Mouse (Mus musculus) CH12.LX (cell line): ENCODE measurements at regions not wholly inside any gene's neighbourhood (a gene's known extent, or its start where the extent isn't known, plus 50 kb on each side); places are given as distances from the start of the nearest gene placed in this dataset.

Experiments used
- DNase-seq: peaks from one replicate; pipeline ENCODE4 v3.0.0-alpha.2; 2013; ENCODE audit errors: extremely low read depth
- H3K27ac ChIP-seq: 2 replicates; pipeline ENCODE4 v1.5.1; 2012; ENCODE audit warnings: low read depth, mild to moderate bottlenecking, control low read depth, moderate library complexity; ENCODE audit not compliant: insufficient read depth
- H3K27me3 ChIP-seq: replicated peaks from 2 replicates; pipeline ENCODE3; 2012; ENCODE audit warnings: inconsistent platforms
- H3K36me3 ChIP-seq, 2 experiments: replicated peaks in 1 of 2; 2 replicates each; pipeline versions ENCODE3 to v1.6.1; 2012; ENCODE audit warnings: inconsistent platforms in 1 of 2, low read length in 1 of 2, mild to moderate bottlenecking in 1 of 2, mixed read lengths in 1 of 2, moderate library complexity in 1 of 2; ENCODE audit not compliant: control insufficient read depth in 1 of 2, insufficient read depth in 1 of 2
- H3K4me1 ChIP-seq, 2 experiments: 2 replicates each; pipeline ENCODE4 v1.6.1; 2012; ENCODE audit warnings: inconsistent platforms in 1 of 2, moderate library complexity in 1 of 2; ENCODE audit not compliant: insufficient read depth in 2 of 2, control insufficient read depth in 1 of 2
- H3K4me2 ChIP-seq: 2 replicates; pipeline ENCODE4 v1.6.1; 2012; ENCODE audit warnings: low read depth, mild to moderate bottlenecking, control low read depth; ENCODE audit not compliant: poor library complexity, insufficient read depth, severe bottlenecking
- H3K4me3 ChIP-seq, 3 experiments: fragments of 150-350 bp in 1 of 3; sonication (generic) in 1 of 3; replicated peaks in 1 of 3; 2 replicates each; pipeline versions ENCODE3 to v1.5.1; 2011 to 2012; ENCODE audit warnings: low read depth in 2 of 3, low read length in 2 of 3, mild to moderate bottlenecking in 2 of 3, moderate library complexity in 2 of 3, control low read depth in 1 of 3, improper control_type of control experiment in 1 of 3, inconsistent platforms in 1 of 3, mixed read lengths in 1 of 3; ENCODE audit not compliant: poor library complexity in 1 of 3
- H3K79me2 ChIP-seq: replicated peaks from 2 replicates; pipeline ENCODE4 v1.6.1; 2012; ENCODE audit warnings: mild to moderate bottlenecking, moderate library complexity; ENCODE audit not compliant: control insufficient read depth, poor library complexity, insufficient read depth, severe bottlenecking; ENCODE audit errors: extremely low read depth
- H3K9ac ChIP-seq: 2 replicates; pipeline ENCODE4 v1.6.1; 2012; ENCODE audit warnings: low read depth, mild to moderate bottlenecking, control low read depth, moderate library complexity; ENCODE audit not compliant: insufficient read depth
- H3K9me3 ChIP-seq: replicated peaks from 2 replicates; pipeline ENCODE3; 2012; ENCODE audit warnings: low read length, inconsistent platforms, mixed read lengths
- BHLHE40 ChIP-seq: IDR thresholded peaks from 2 replicates; pipeline ENCODE4 v1.6.1; 2011; ENCODE audit warnings: mild to moderate bottlenecking, low read depth, low read length, improper control_type of control experiment
- CHD2 ChIP-seq: IDR thresholded peaks from 2 replicates; pipeline ENCODE4 v1.6.1; 2011; ENCODE audit warnings: low read length, improper control_type of control experiment
- E2F4 ChIP-seq: IDR thresholded peaks from 2 replicates; pipeline ENCODE4 v1.6.1; 2011; ENCODE audit warnings: low read depth, low read length, improper control_type of control experiment; ENCODE audit not compliant: insufficient replicate concordance
- ELF1 ChIP-seq: IDR thresholded peaks from 2 replicates; pipeline ENCODE4 v1.6.1; 2014; ENCODE audit warnings: low read depth, mild to moderate bottlenecking, inconsistent platforms, low read length, improper control_type of control experiment
- ETS1 ChIP-seq: conservative IDR thresholded peaks from 2 replicates; pipeline ENCODE4 v1.6.1; 2012; ENCODE audit warnings: low read depth, mild to moderate bottlenecking, inconsistent platforms, low read length, improper control_type of control experiment, moderate library complexity
- HCFC1 ChIP-seq: IDR thresholded peaks from 2 replicates; pipeline ENCODE4 v1.6.1; 2012; ENCODE audit warnings: low read depth, mild to moderate bottlenecking, inconsistent platforms, low read length, improper control_type of control experiment
- IRF4 ChIP-seq: IDR thresholded peaks from 2 replicates; pipeline ENCODE4 v1.6.1; 2014; ENCODE audit warnings: low read depth, mild to moderate bottlenecking, inconsistent platforms, low read length, improper control_type of control experiment
- JUND ChIP-seq: conservative IDR thresholded peaks from 2 replicates; pipeline ENCODE4 v1.6.1; 2011; ENCODE audit warnings: low read depth, low read length, improper control_type of control experiment
- MAFK ChIP-seq: IDR thresholded peaks from 2 replicates; pipeline ENCODE4 v1.6.1; 2011; ENCODE audit warnings: low read length, improper control_type of control experiment; ENCODE audit not compliant: insufficient replicate concordance
- MAZ ChIP-seq: IDR thresholded peaks from 2 replicates; pipeline ENCODE4 v1.6.1; 2012; ENCODE audit warnings: low read depth, mild to moderate bottlenecking, inconsistent platforms, low read length, improper control_type of control experiment, moderate library complexity
- MEF2A ChIP-seq: IDR thresholded peaks from 2 replicates; pipeline ENCODE4 v1.6.1; 2014; ENCODE audit warnings: low read depth, mild to moderate bottlenecking, inconsistent platforms, low read length, improper control_type of control experiment, borderline replicate concordance
- MYC ChIP-seq: IDR thresholded peaks from 2 replicates; pipeline ENCODE4 v1.6.1; 2011; ENCODE audit warnings: low read depth, mild to moderate bottlenecking, improper control_type of control experiment, low read length
- NELFE ChIP-seq: IDR thresholded peaks from 2 replicates; pipeline ENCODE4 v1.6.1; 2011; ENCODE audit warnings: low read depth, low read length, improper control_type of control experiment
- NRF1 ChIP-seq: IDR thresholded peaks from 2 replicates; pipeline ENCODE4 v1.6.1; 2014; ENCODE audit warnings: low read depth, mild to moderate bottlenecking, inconsistent platforms, low read length, improper control_type of control experiment, moderate library complexity
- PAX5 ChIP-seq: IDR thresholded peaks from 2 replicates; pipeline ENCODE4 v1.6.1; 2012; ENCODE audit warnings: low read length, inconsistent platforms, mixed read lengths
- POLR2A ChIP-seq: IDR thresholded peaks from 2 replicates; pipeline ENCODE4 v1.6.1; 2011; ENCODE audit warnings: low read depth, mild to moderate bottlenecking, improper control_type of control experiment, low read length
- RAD21 ChIP-seq: IDR thresholded peaks from 2 replicates; pipeline ENCODE4 v1.6.1; 2011; ENCODE audit warnings: low read depth, mild to moderate bottlenecking, low read length, improper control_type of control experiment, moderate library complexity
- RCOR1 ChIP-seq: conservative IDR thresholded peaks from 2 replicates; pipeline ENCODE4 v1.6.1; 2012; ENCODE audit warnings: low read depth, mild to moderate bottlenecking, inconsistent platforms, low read length, improper control_type of control experiment
- SIN3A ChIP-seq: IDR thresholded peaks from 2 replicates; pipeline ENCODE4 v1.6.1; 2012; ENCODE audit warnings: low read length, improper control_type of control experiment, inconsistent platforms
- SMC3 ChIP-seq: IDR thresholded peaks from 2 replicates; pipeline ENCODE4 v1.6.1; 2011; ENCODE audit warnings: low read depth, low read length, improper control_type of control experiment
- TBP ChIP-seq: conservative IDR thresholded peaks from 2 replicates; pipeline ENCODE4 v1.6.1; 2011; ENCODE audit warnings: low read depth, low read length, improper control_type of control experiment
- TCF12 ChIP-seq: IDR thresholded peaks from 2 replicates; pipeline ENCODE4 v1.6.1; 2014; ENCODE audit warnings: low read depth, mild to moderate bottlenecking, inconsistent platforms, low read length, improper control_type of control experiment
- UBTF ChIP-seq: IDR thresholded peaks from 2 replicates; pipeline ENCODE4 v1.6.1; 2012; ENCODE audit warnings: low read depth, mild to moderate bottlenecking, inconsistent platforms, low read length, improper control_type of control experiment, moderate library complexity
- USF1 ChIP-seq: IDR thresholded peaks from 2 replicates; pipeline ENCODE4 v1.6.1; 2014; ENCODE audit warnings: low read depth, mild to moderate bottlenecking, inconsistent platforms, low read length, improper control_type of control experiment
- USF2 ChIP-seq: conservative IDR thresholded peaks from 2 replicates; pipeline ENCODE4 v1.6.1; 2011; ENCODE audit warnings: low read depth, low read length, improper control_type of control experiment
- ZC3H11A ChIP-seq: IDR thresholded peaks from 2 replicates; pipeline ENCODE4 v1.6.1; 2012; ENCODE audit warnings: low read depth, mild to moderate bottlenecking, inconsistent platforms, low read length, improper control_type of control experiment
- ZKSCAN1 ChIP-seq: IDR thresholded peaks from 2 replicates; pipeline ENCODE4 v1.6.1; 2012; ENCODE audit warnings: low read depth, inconsistent platforms, low read length, improper control_type of control experiment, borderline replicate concordance
- ZNF384 ChIP-seq: IDR thresholded peaks from 2 replicates; pipeline ENCODE4 v1.6.1; 2012; ENCODE audit warnings: low read depth, low read length, improper control_type of control experiment, inconsistent platforms
- dilution Hi-C: fragments of 300-500 bp; cut with MboI; formaldehyde crosslinking; loops from 2 replicates; pipeline ENCODE4 v1.14.3; 2020; ENCODE audit warnings: low sequenced_read_pairs; ENCODE audit not compliant: extremely low pct_unique_long_range_greater_than_20kb, extremely low pct_ligation_motif_present
- in situ Hi-C: fragments of 300-500 bp; cut with MboI; formaldehyde crosslinking; loops from 3 replicates; pipeline ENCODE4 v1.14.3; 2019; ENCODE audit warnings: low sequenced_read_pairs, low pct_ligation_motif_present, low pct_unique_long_range_greater_than_20kb, mixed read lengths

DNA sequence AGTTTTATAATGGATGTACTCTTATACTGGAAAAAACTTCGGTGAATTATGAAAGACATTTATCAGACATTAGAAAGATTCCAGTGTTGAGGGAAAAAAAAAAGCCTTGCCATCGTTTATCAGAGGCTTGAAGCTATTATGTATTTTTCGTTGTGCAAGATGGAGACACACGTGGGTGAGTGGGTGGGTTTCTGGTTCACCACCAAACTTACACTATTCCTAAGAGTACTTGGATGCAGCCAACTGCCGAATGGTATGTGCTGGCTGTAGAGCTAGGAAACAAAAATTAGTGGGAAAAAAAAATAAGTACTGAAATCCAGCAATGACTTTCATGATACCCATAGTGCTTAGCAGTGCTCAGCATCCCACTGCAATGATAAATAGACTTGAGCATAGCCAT is 180.8 kb downstream of the Lmo4 start:
- H3K4me1 ChIP-seq = peaks cover 22 to 38% of the 10 kb centered on the region in 2 experiments

DNA sequence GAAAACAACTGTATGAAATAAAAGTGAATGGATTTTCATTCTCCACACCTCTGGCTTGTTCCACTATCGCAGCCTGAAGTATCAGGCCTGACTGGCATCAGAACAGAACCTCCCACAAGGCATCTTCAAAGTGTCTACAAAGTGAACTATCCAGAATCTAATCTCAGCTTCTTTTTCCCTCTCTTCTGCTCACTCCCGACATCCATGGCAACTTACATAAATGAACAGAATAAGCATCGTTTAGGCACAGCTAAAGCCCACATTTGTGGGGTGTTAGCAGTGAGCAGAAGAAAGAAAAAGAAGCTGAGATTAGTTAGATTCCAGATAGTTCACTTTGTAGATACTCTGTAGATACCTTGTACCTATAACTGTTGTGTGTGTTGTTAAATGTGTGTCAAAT is 182.0 kb downstream of the Lmo4 start:
- DNase-seq = no peak
- Histone ChIP-seq H3K9ac (no peak overlapping the region), H3K27ac (no peak overlapping the region), H3K27me3 (no peaks in the 10 kb centered on the region), H3K9me3 (no peaks in the 10 kb centered on the region), H3K4me2 (no peak overlapping the region), H3K4me1 (peaks cover 19 to 26% of the 10 kb centered on the region in 2 experiments), H3K4me3 (no peak overlapping the region), H3K79me2 (no peaks in the 10 kb centered on the region), H3K36me3 (no peaks in the 10 kb centered on the region)
- no peak for TF ChIP-seq E2F4
- TF ChIP-seq JUND = no peak
- TF ChIP-seq RCOR1 = no peak
- TF ChIP-seq USF1 = no peak
- TF ChIP-seq PAX5 = no peak
- TF ChIP-seq POLR2A = no peak
- TF ChIP-seq BHLHE40 = no peak
- TF ChIP-seq ZKSCAN1 = no peak
- no peak for TF ChIP-seq RAD21
- no peak for TF ChIP-seq ELF1
- TF ChIP-seq SIN3A = no peak
- no peak for TF ChIP-seq TCF12
- no peak for TF ChIP-seq NELFE
- no peak for TF ChIP-seq IRF4
- no peak for TF ChIP-seq NRF1
- dilution Hi-C loops = no loop called here
- in situ Hi-C loops = no loop called here

More for the DNA sequence above, 180.8 kb downstream of the Lmo4 start:
- Histone ChIP-seq H3K27ac (no peak overlapping the region), H3K27me3 (no peaks in the 10 kb centered on the region), H3K36me3 (no peaks in the 10 kb centered on the region), H3K79me2 (no peaks in the 10 kb centered on the region), H3K9ac (no peak overlapping the region), H3K4me2 (no peak overlapping the region), H3K9me3 (no peaks in the 10 kb centered on the region), H3K4me3 (no peak overlapping the region)
- no peak for DNase-seq
- in situ Hi-C loops = no loop called here
- dilution Hi-C loops = no loop called here
- TF ChIP-seq JUND (no peak), ZC3H11A (no peak), RCOR1 (no peak), TBP (no peak), USF2 (no peak), MYC (no peak), USF1 (no peak), MEF2A (no peak), ETS1 (no peak), ZNF384 (no peak), E2F4 (no peak), UBTF (no peak), SMC3 (no peak), SIN3A (no peak), CHD2 (no peak), HCFC1 (no peak), MAFK (no peak), TCF12 (no peak), MAZ (no peak)
